Mouse (Mus musculus): Measurements from ENCODE around the gene Fam129b. TPM values are rescaled to one million over a fixed set of nuclear protein-coding genes. Genes with fewer than 3 reads are reported as not detected.

The Fam129b gene
- polyA plus RNA-seq, 1 experiment from 2014 or later = 29.1 TPM

DNA sequence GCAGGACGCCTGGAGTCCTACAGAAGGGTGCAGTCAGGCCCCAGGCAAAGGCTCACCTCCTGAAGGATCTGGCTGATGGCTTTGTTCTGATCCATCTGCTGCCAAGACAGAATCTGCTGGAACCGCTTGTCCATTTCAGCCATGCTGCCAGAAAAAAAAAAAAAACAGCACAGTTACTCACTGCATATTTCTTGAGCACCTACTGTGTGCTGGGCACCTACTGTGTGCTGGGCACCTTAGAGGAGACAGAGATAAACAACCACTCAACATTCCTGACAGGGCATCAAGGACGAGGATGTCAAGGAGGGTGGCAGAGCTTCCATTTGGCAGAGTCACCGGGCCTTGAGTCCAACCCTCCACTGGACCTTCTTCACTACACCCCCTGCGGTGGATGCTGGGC, 62.8 kb downstream of the Fam129b start:
- Histone ChIP-seq H3K4me3 (no peak overlapping the region), H3K27ac (replicated peaks) (no peak overlapping the region), H3K4me1 (no peaks in the 10 kb centered on the region), H3K36me3 (peaks cover 62% of the 10 kb centered on the region), H3K27me3 (no peaks in the 10 kb centered on the region), H3K9ac (replicated peaks) (no peak overlapping the region), H3K4me2 (replicated peaks) (no peak overlapping the region), H3K9me3 (no peaks in the 10 kb centered on the region)
- ATAC-seq (ENCODE audit: low FRiP score, low read depth) = no peak
- 88% methylated on average over 5 of the region's 5 CpGs for WGBS

DNA sequence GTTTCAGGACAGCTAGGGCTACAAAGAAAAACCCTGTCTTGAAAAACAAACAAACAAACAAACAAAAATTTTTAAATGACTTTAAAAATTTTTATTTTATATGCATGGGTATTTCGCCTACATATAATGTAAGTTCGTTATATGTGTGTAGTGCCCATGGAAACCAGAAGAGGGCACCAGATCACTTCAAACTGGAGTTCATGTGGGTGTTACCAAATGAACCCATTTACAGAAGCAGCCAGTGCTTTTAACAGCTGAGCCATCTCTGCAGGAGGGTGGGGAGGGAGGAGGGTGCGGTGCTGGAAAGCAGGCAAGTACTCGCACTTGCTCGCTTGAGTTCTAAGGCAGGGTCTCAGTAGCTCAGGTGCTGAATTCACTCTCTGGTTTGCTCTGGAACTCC, 63.5 kb downstream of the Fam129b start:
- no peaks in the 10 kb centered on the region for H3K9me3 ChIP-seq
- no peak overlapping the region for H3K27ac ChIP-seq (replicated peaks)
- H3K9ac ChIP-seq (replicated peaks) = no peak overlapping the region
- H3K4me3 ChIP-seq = no peak overlapping the region
- WGBS = 67% methylated on average over 5 of the region's 5 CpGs
- H3K4me1 ChIP-seq = no peaks in the 10 kb centered on the region
- no peak for ATAC-seq (ENCODE audit: low FRiP score, low read depth)
- H3K27me3 ChIP-seq = no peaks in the 10 kb centered on the region
- no peak overlapping the region for H3K4me2 ChIP-seq (replicated peaks)
- H3K36me3 ChIP-seq = peaks cover 61% of the 10 kb centered on the region

DNA sequence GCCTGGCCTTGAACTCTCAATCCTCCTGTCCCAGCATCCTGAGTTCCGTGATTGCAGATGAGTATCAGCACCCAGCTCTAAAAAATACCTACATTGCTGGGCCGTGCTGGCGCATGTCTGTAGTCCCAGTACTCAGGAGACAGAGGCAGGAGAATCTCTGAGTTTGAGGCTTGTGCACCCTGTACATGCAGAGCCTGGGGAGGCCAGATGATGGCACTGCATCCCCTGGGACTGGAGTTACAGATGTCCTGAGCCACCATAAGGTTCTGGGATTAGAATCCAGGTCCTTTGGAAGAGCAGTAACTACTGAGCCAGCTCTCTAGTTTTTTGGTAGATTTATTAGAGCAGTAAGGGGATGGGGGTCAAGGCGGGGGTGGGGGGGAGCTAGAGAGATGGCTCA, 64.6 kb downstream of the Fam129b start:
- WGBS = 94% methylated on average over 4 of the region's 4 CpGs
- Histone ChIP-seq H3K9ac (replicated peaks) (no peak overlapping the region), H3K4me3 (no peak overlapping the region), H3K36me3 (peaks cover 62% of the 10 kb centered on the region), H3K4me2 (replicated peaks) (no peak overlapping the region), H3K4me1 (no peaks in the 10 kb centered on the region), H3K9me3 (no peaks in the 10 kb centered on the region), H3K27ac (replicated peaks) (no peak overlapping the region), H3K27me3 (no peaks in the 10 kb centered on the region)
- ATAC-seq (ENCODE audit: low FRiP score, low read depth) = no peak

DNA sequence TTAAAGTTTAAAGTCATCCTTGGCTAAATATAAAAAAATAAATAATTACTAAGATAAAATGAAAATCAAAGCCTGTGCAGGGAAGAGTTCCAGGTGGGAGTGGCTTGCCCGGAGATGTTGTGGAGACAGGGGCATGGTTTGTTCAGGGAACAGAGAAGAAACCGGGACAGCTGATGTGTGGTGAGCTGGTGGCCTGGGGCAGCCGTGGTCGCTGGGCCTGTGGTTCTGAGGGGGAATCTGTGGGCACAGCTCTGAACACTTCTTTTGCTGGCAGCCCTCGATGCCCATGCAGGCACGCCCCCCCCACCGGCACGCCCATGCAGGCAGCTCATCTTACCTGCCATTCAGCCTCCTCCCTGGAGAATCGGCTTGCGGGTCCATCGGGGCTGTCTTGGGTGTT, 71.5 kb downstream of the Fam129b start:
- Histone ChIP-seq H3K9me3 (no peaks in the 10 kb centered on the region), H3K27me3 (no peaks in the 10 kb centered on the region), H3K4me3 (no peak overlapping the region), H3K4me2 (replicated peaks) (no peak overlapping the region), H3K9ac (replicated peaks) (no peak overlapping the region), H3K27ac (replicated peaks) (no peak overlapping the region), H3K36me3 (peaks cover 77% of the 10 kb centered on the region), H3K4me1 (no peaks in the 10 kb centered on the region)
- WGBS = 93% methylated on average over 11 of the region's 11 CpGs
- no peak for ATAC-seq (ENCODE audit: low FRiP score, low read depth)

DNA sequence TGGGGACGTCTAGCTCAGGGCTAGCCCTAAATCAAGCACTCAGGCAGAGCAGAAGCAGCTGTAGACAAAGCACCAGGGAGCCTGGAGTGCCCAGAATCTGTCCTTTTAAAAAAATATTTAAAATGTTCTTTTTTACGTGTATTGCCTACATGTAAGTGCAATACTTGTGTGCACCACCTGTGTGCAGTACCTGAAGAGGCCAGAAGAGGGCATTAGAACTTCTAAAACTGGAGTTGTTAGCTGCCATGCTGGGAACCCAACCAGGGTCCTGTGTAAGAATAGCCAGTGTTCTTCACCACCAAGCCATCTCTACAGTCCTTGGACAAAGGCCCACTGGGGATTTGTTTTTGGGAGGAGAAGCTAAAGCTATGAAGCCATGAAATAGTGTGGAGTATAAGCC, 78.7 kb downstream of the Fam129b start:
- Histone ChIP-seq H3K27ac (replicated peaks) (no peak overlapping the region), H3K9ac (replicated peaks) (no peak overlapping the region), H3K4me3 (no peak overlapping the region), H3K9me3 (no peaks in the 10 kb centered on the region), H3K4me2 (replicated peaks) (no peak overlapping the region), H3K36me3 (peaks cover 61% of the 10 kb centered on the region), H3K27me3 (no peaks in the 10 kb centered on the region), H3K4me1 (no peaks in the 10 kb centered on the region)
- ATAC-seq (ENCODE audit: low FRiP score, low read depth) = no peak
- 91% methylated on average over 2 of the region's 2 CpGs for WGBS

DNA sequence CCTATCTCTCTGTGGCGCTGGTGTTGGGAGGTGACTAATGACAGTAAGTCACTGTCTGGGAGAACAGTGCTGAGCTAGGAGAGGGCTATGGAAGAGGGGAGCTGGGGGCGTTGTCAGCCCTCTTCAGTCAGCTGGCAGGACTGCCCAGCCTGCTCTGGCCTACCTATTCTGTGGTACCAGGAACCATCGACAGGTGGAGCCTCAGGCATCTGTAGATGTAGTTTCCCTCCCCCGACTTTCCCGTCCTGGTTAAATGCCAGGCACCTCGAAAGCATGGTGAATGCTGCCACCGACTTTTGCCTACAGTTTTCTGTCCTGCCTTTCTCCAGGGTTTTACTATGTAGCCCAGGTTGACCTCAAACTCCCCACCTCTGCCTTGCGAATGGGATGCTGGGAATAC, 81.4 kb downstream of the Fam129b start:
- WGBS = 69% methylated on average over 8 of the region's 8 CpGs
- Histone ChIP-seq H3K27ac (replicated peaks) (no peak overlapping the region), H3K27me3 (no peaks in the 10 kb centered on the region), H3K9me3 (no peaks in the 10 kb centered on the region), H3K4me3 (no peak overlapping the region), H3K36me3 (peaks cover 37% of the 10 kb centered on the region), H3K4me1 (peaks cover 16% of the 10 kb centered on the region), H3K4me2 (replicated peaks) (no peak overlapping the region), H3K9ac (replicated peaks) (no peak overlapping the region)
- ATAC-seq (ENCODE audit: low FRiP score, low read depth) = no peak

DNA sequence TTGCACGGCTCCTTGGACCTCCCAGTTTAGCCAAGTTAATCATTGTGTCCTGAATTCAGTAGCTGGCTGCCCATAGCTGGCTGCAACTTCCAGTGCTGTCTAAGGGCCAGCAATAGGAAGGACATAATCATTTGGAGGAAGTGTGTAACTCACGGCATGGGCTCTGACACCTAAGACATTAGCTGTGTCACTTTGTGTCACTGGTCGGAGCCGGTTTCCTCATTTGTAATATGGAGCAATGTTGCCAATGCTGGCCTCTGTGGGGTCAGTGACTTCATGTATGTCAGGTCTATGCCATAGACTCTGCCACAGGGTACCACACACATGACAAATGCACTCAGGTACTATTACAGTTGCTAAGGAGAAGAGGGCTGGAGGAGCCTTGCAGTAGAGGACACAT, 84.4 kb downstream of the Fam129b start:
- H3K27ac ChIP-seq (replicated peaks) = no peak overlapping the region
- peak overlapping the region; percentile 74; the same call in 1 of the 2 replicates for H3K4me3 ChIP-seq
- no peaks in the 10 kb centered on the region for H3K9me3 ChIP-seq
- no peaks in the 10 kb centered on the region for H3K27me3 ChIP-seq
- 93% methylated on average over 4 of the region's 4 CpGs for WGBS
- H3K9ac ChIP-seq (replicated peaks) = peak overlapping the region; percentile 93
- H3K4me1 ChIP-seq = peaks cover 37% of the 10 kb centered on the region
- ATAC-seq (ENCODE audit: low FRiP score, low read depth) = no peak
- peaks cover 41% of the 10 kb centered on the region for H3K36me3 ChIP-seq
- peak overlapping the region; percentile 78 for H3K4me2 ChIP-seq (replicated peaks)

DNA sequence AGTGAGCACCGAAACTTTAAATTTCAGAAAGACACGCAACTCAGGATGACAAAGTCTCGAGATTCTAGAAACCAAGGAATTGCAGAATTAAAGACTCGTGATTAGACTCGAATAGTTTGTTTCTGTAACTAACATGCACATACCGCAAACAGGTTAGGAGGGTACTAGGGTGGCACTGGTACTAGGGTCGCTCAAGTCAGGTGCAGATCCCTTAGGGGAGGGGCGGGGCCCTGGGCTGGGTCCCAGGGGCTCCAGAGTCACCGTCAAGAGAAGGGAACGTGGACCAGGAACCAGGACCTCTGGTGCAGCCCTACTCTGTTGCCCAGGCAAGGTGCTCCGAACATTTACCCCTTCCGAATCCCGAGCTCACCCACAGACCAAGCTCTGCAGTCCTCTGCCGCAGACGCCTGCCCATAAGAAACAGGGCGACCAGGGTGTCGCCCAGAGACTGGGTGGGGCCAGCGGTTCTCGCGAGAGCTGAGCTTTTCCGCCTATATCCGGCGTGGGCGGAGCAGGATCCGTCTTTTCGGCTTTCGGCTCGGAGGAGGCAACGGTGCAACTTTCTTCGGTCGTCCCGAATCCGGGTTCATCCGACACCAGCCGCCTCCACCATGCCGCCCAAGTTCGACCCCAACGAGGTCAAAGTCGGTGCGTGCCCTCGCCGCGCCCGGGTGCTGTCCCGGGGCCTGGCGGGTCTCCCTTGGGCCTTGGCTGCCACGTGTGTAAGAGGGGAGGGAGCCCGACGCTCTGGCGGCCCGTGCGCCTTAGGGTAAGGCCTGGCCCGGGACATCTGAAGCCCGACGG, 85.5 kb downstream of the Fam129b start, which contains the start of the genes Rpl12 and Lrsam1:
Rpl12 (plus strand) TSS at position 368 of the 804 bp plus-strand sequence.
Lrsam1 (minus strand) TSS at position 423 of the 804 bp plus-strand sequence.
- Histone ChIP-seq H3K9ac (replicated peaks) (peak within 1 kb of the TSS; percentile 93), H3K27me3 (no peaks in the 10 kb centered on the region), H3K4me2 (replicated peaks) (peak within 1 kb of the TSS; percentile 78), H3K36me3 (peaks cover 35% of the 10 kb centered on the region), H3K4me1 (peaks cover 46% of the 10 kb centered on the region), H3K4me3 (peak within 1 kb of the TSS; percentile 74), H3K9me3 (no peaks in the 10 kb centered on the region), H3K27ac (replicated peaks) (peak within 1 kb of the TSS; percentile 75)
- ATAC-seq (ENCODE audit: low FRiP score, low read depth) = peak; percentile 93
- 3% methylated on average over 55 of the region's 55 CpGs for WGBS

DNA sequence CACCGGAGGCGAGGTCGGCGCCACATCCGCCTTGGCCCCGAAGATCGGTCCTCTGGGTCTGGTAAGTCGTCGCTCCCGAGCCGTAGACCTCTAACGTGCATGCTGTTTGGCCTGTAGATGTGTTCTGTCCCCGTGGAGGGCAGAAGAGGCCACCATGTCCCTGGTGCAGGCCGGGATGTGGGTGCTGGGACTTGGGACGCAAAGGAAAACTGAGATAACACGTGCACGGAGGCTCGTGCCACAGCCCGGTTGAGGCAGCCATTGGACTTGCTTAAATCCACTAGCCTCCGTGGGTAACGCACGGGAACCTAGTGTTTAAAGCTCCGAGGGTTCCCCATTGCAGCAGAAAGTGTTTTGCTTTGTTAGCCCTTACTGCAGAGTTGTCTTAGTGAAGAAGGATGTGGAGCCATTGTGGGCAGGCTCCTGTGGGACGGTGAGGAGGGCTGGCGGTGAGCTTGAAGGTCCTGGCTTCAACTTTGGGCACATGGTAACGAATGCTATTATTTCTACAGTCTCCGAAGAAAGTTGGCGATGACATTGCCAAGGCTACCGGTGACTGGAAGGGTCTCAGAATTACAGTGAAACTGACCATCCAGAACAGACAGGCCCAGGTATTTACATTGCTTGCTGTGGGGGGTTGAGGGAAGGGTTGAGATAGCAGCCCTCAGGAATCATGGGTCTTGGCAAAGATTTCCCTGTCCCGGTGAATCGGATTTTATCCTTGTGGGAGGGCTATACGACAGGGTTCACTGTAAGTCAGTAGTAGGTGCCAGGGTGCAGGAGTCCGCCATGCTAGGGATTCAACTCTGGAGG, 86.4 kb downstream of the Fam129b start:
- H3K9ac ChIP-seq (replicated peaks) = peak overlapping the region; percentile 93
- H3K4me2 ChIP-seq (replicated peaks) = peak overlapping the region; percentile 78
- H3K27me3 ChIP-seq = no peaks in the 10 kb centered on the region
- no peak for ATAC-seq (ENCODE audit: low FRiP score, low read depth)
- H3K36me3 ChIP-seq = peaks cover 28% of the 10 kb centered on the region
- under 1% methylated on average over 33 of the region's 33 CpGs for WGBS
- peak overlapping the region; percentile 75 for H3K27ac ChIP-seq (replicated peaks)
- H3K9me3 ChIP-seq = no peaks in the 10 kb centered on the region
- H3K4me3 ChIP-seq = peak overlapping the region; percentile 74
- H3K4me1 ChIP-seq = peaks cover 48% of the 10 kb centered on the region

DNA sequence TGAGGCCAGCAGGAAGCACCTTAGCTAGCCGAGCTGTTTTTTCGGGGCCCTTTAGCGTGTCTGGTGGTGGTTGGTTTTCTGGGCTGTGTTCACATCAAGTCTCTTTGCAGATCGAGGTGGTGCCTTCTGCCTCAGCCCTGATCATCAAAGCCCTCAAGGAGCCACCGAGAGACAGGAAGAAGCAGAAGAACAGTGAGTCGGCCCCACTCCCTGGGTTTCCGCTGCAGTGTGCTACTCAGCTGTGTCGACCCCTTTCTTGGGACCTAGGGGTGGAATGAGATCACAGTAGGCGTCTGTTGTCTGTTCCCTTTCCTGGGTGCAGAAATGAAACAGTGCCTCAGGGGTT, 86.9 kb downstream of the Fam129b start:
- Histone ChIP-seq H3K4me2 (replicated peaks) (peak overlapping the region; percentile 78), H3K36me3 (peaks cover 27% of the 10 kb centered on the region), H3K27me3 (no peaks in the 10 kb centered on the region), H3K4me1 (peaks cover 54% of the 10 kb centered on the region), H3K9me3 (no peaks in the 10 kb centered on the region), H3K9ac (replicated peaks) (peak overlapping the region; percentile 93), H3K27ac (replicated peaks) (peak overlapping the region; percentile 75; the same call in 1 of the 2 replicates), H3K4me3 (peak overlapping the region; percentile 74)
- 11% methylated on average over 9 of the region's 9 CpGs for WGBS
- ATAC-seq (ENCODE audit: low FRiP score, low read depth) = no peak

DNA sequence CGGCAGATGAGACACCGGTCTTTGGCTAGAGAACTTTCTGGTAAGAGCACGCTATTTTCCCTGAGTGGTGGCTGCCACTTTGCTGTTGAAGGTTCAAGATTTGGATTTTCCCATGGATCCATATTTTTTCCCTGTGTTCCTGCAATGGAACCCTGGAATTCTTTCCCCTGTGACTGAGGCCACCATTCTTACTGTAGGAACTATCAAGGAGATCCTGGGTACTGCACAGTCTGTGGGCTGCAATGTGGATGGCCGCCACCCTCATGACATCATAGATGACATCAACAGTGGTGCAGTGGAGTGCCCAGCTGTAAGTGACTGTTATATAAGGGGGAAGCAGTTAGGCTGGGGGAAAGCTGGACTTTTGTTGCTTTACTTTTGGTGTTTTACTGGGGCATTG, 87.6 kb downstream of the Fam129b start:
- Histone ChIP-seq H3K4me2 (replicated peaks) (peak overlapping the region; percentile 78), H3K27me3 (no peaks in the 10 kb centered on the region), H3K4me1 (peaks cover 56% of the 10 kb centered on the region), H3K36me3 (peaks cover 25% of the 10 kb centered on the region), H3K9me3 (no peaks in the 10 kb centered on the region), H3K9ac (replicated peaks) (no peak overlapping the region), H3K4me3 (peak overlapping the region; percentile 74), H3K27ac (replicated peaks) (no peak overlapping the region)
- ATAC-seq (ENCODE audit: low FRiP score, low read depth) = no peak
- WGBS = 75% methylated on average over 4 of the region's 4 CpGs

DNA sequence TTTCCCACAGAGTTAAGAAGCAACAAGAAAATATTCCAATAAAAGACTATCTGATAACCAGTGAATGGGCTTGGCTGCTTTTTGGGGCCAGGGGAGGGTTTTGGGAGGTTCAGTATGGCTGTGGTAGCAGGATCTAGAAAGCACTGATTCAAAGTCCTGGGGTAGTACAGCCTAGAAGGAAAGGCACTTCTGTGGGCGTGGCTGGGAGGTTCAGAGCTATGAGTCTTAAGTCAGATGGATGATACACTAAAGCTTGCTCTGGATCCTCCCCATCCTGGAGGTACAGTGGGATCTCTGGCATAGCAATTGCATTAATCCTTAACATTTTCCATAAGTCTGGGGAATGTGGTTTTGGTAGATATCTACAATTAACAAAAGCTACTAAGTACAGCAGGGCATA, 88.1 kb downstream of the Fam129b start:
- Histone ChIP-seq H3K4me1 (peaks cover 56% of the 10 kb centered on the region), H3K9me3 (no peaks in the 10 kb centered on the region), H3K36me3 (peaks cover 25% of the 10 kb centered on the region), H3K27ac (replicated peaks) (no peak overlapping the region), H3K9ac (replicated peaks) (no peak overlapping the region), H3K4me3 (no peak overlapping the region), H3K27me3 (no peaks in the 10 kb centered on the region), H3K4me2 (replicated peaks) (peak overlapping the region; percentile 78; the same call in 1 of the 2 replicates)
- 59% methylated on average over 1 of the region's 1 CpGs for WGBS
- ATAC-seq (ENCODE audit: low FRiP score, low read depth) = no peak

Data from midbrain, embryonic 12.5 days (tissue).